Mouse (Mus musculus) MEL (cell line): Measurements from ENCODE around the gene Prim2. TPM values are rescaled to one million over a fixed set of nuclear protein-coding genes. Genes with fewer than 3 reads are reported as not detected.

ENCODE experiments used
- DNase-seq: peaks from one replicate; pipeline ENCODE4 v3.0.0; 2011; ENCODE audit warnings: low read depth, low spot score
- H3K27ac ChIP-seq: 2 replicates; pipeline ENCODE4 v1.5.1; 2012; ENCODE audit warnings: low read depth, mild to moderate bottlenecking, control low read depth, low read length, moderate library complexity; ENCODE audit not compliant: control insufficient read depth
- H3K27me3 ChIP-seq, 2 experiments: fragments of 150-350 bp in 1 of 2; sonication (generic) in 1 of 2; 2 replicates each; pipeline ENCODE4 v1.6.1; 2012; ENCODE audit warnings: low read length in 2 of 2, mild to moderate bottlenecking in 2 of 2, improper control_type of control experiment in 1 of 2, moderate library complexity in 1 of 2; ENCODE audit not compliant: insufficient read depth in 2 of 2, control insufficient read depth in 1 of 2
- H3K36me3 ChIP-seq, 2 experiments: 2 replicates each; pipeline ENCODE4 v1.6.1; 2012 to 2014; ENCODE audit warnings: low read length in 2 of 2, improper control_type of control experiment in 1 of 2, inconsistent platforms in 1 of 2, mild to moderate bottlenecking in 1 of 2; ENCODE audit not compliant: insufficient read depth in 2 of 2, control insufficient read depth in 1 of 2
- H3K4me1 ChIP-seq, 2 experiments: fragments of 150-350 bp in 1 of 2; sonication (generic) in 1 of 2; 2 replicates each; pipeline ENCODE4 v1.6.1; 2012; ENCODE audit warnings: low read length in 2 of 2, improper control_type of control experiment in 1 of 2, mild to moderate bottlenecking in 1 of 2; ENCODE audit not compliant: insufficient read depth in 2 of 2, control insufficient read depth in 1 of 2
- H3K4me3 ChIP-seq, 2 experiments: fragments of 150-350 bp in 1 of 2; sonication (generic) in 1 of 2; 2 replicates each; pipeline ENCODE4 v1.5.1; 2012; ENCODE audit warnings: low read depth in 2 of 2, low read length in 2 of 2, mild to moderate bottlenecking in 2 of 2, moderate library complexity in 2 of 2, control low read depth in 1 of 2, improper control_type of control experiment in 1 of 2; ENCODE audit not compliant: control insufficient read depth in 1 of 2, insufficient read depth in 1 of 2
- H3K79me2 ChIP-seq: 2 replicates; pipeline ENCODE4 v1.6.1; 2012; ENCODE audit warnings: mild to moderate bottlenecking, low read length, moderate library complexity; ENCODE audit not compliant: control insufficient read depth, poor library complexity, insufficient read depth
- H3K9ac ChIP-seq: 2 replicates; pipeline ENCODE4 v1.6.1; 2012; ENCODE audit warnings: low read depth, mild to moderate bottlenecking, control low read depth, low read length, moderate library complexity; ENCODE audit not compliant: control insufficient read depth, poor library complexity, severe bottlenecking
- H3K9me3 ChIP-seq: fragments of 150-350 bp; sonication (generic); replicated peaks from 2 replicates; pipeline ENCODE4 v1.6.1; 2012; ENCODE audit warnings: mild to moderate bottlenecking, low read length, improper control_type of control experiment, moderate library complexity; ENCODE audit not compliant: insufficient read depth
- CHD1 ChIP-seq: IDR thresholded peaks from 2 replicates; pipeline ENCODE4 v1.6.1; 2012; ENCODE audit warnings: low read depth, mild to moderate bottlenecking, inconsistent platforms, low read length, improper control_type of control experiment
- CTCF ChIP-seq, 3 experiments: IDR thresholded peaks in 2 of 3; conservative IDR thresholded peaks in 1 of 3; 2 replicates each; pipeline ENCODE4 v1.5.1; 2011 to 2012; ENCODE audit warnings: low read length in 3 of 3, low read depth in 2 of 3, mild to moderate bottlenecking in 2 of 3, improper control_type of control experiment in 1 of 3, inconsistent platforms in 1 of 3, mixed read lengths in 1 of 3, moderate library complexity in 1 of 3; ENCODE audit not compliant: control insufficient read depth in 1 of 3, insufficient read depth in 1 of 3, poor library complexity in 1 of 3, severe bottlenecking in 1 of 3
- ELF1 ChIP-seq: IDR thresholded peaks from 2 replicates; pipeline ENCODE4 v1.6.1; 2014; ENCODE audit warnings: low read depth, mild to moderate bottlenecking, inconsistent platforms, low read length, improper control_type of control experiment, moderate library complexity
- EP300 ChIP-seq, 2 experiments: IDR thresholded peaks; 2 replicates each; pipeline ENCODE4 v1.6.1; 2011; ENCODE audit warnings: improper control_type of control experiment in 2 of 2, low read length in 2 of 2, low read depth in 1 of 2, mild to moderate bottlenecking in 1 of 2
- ETS1 ChIP-seq: IDR thresholded peaks from 2 replicates; pipeline ENCODE4 v1.6.1; 2012; ENCODE audit warnings: low read depth, mild to moderate bottlenecking, inconsistent platforms, low read length, improper control_type of control experiment, moderate library complexity
- GABPA ChIP-seq: IDR thresholded peaks from 2 replicates; pipeline ENCODE4 v1.6.1; 2012; ENCODE audit warnings: low read depth, mild to moderate bottlenecking, inconsistent platforms, low read length, improper control_type of control experiment, moderate library complexity
- MAFK ChIP-seq: IDR thresholded peaks from 2 replicates; pipeline ENCODE4 v1.6.1; 2011; ENCODE audit warnings: low read depth, mild to moderate bottlenecking, low read length, improper control_type of control experiment, borderline replicate concordance
- MAX ChIP-seq: IDR thresholded peaks from 2 replicates; pipeline ENCODE4 v1.6.1; 2011; ENCODE audit warnings: low read length, improper control_type of control experiment
- MAZ ChIP-seq: IDR thresholded peaks from 2 replicates; pipeline ENCODE4 v1.6.1; 2012; ENCODE audit warnings: low read depth, mild to moderate bottlenecking, inconsistent platforms, low read length, improper control_type of control experiment
- MXI1 ChIP-seq: IDR thresholded peaks from 2 replicates; pipeline ENCODE4 v1.6.1; 2011; ENCODE audit warnings: mild to moderate bottlenecking, low read depth, low read length, improper control_type of control experiment
- MYB ChIP-seq: IDR thresholded peaks from 2 replicates; pipeline ENCODE4 v1.6.1; 2011; ENCODE audit warnings: mild to moderate bottlenecking, low read depth, low read length, improper control_type of control experiment
- MYC ChIP-seq: IDR thresholded peaks from 2 replicates; pipeline ENCODE4 v1.6.1; 2011; ENCODE audit warnings: low read depth, mild to moderate bottlenecking, low read length, improper control_type of control experiment, moderate library complexity
- NRF1 ChIP-seq: IDR thresholded peaks from 2 replicates; pipeline ENCODE4 v1.6.1; 2014; ENCODE audit warnings: low read depth, mild to moderate bottlenecking, inconsistent platforms, low read length, improper control_type of control experiment, moderate library complexity; ENCODE audit not compliant: poor library complexity, insufficient read depth, severe bottlenecking
- POLR2A ChIP-seq, 2 experiments: IDR thresholded peaks; 2 replicates each; pipeline ENCODE4 v1.6.1; 2011 to 2012; ENCODE audit warnings: low read length in 2 of 2, mild to moderate bottlenecking in 2 of 2, control low read depth in 1 of 2, improper control_type of control experiment in 1 of 2, low read depth in 1 of 2, moderate library complexity in 1 of 2; ENCODE audit not compliant: control insufficient read depth in 1 of 2, insufficient read depth in 1 of 2, poor library complexity in 1 of 2
- RAD21 ChIP-seq: IDR thresholded peaks from 2 replicates; pipeline ENCODE4 v1.6.1; 2011; ENCODE audit warnings: mild to moderate bottlenecking, low read depth, low read length, improper control_type of control experiment
- SIN3A ChIP-seq: IDR thresholded peaks from 2 replicates; pipeline ENCODE4 v1.6.1; 2012; ENCODE audit warnings: low read length, improper control_type of control experiment, inconsistent platforms
- TAL1 ChIP-seq: IDR thresholded peaks from 2 replicates; pipeline ENCODE4 v1.6.1; 2012; ENCODE audit warnings: mild to moderate bottlenecking, inconsistent platforms, low read length, moderate library complexity, mixed read lengths
- TBP ChIP-seq: IDR thresholded peaks from 2 replicates; pipeline ENCODE4 v1.8.0; 2011; ENCODE audit warnings: low read depth, low read length, improper control_type of control experiment
- UBTF ChIP-seq: IDR thresholded peaks from 2 replicates; pipeline ENCODE4 v1.6.1; 2012; ENCODE audit warnings: low read depth, mild to moderate bottlenecking, inconsistent platforms, low read length, improper control_type of control experiment, moderate library complexity, borderline replicate concordance; ENCODE audit not compliant: insufficient read depth
- USF2 ChIP-seq, 2 experiments: IDR thresholded peaks; 2 replicates each; pipeline ENCODE4 v1.6.1; 2011 to 2012; ENCODE audit warnings: improper control_type of control experiment in 2 of 2, low read length in 2 of 2, borderline replicate concordance in 1 of 2, inconsistent platforms in 1 of 2, low read depth in 1 of 2, mild to moderate bottlenecking in 1 of 2; ENCODE audit not compliant: insufficient read depth in 1 of 2
- ZC3H11A ChIP-seq: IDR thresholded peaks from 2 replicates; pipeline ENCODE4 v1.6.1; 2012; ENCODE audit warnings: low read depth, mild to moderate bottlenecking, inconsistent platforms, low read length, improper control_type of control experiment
- polyA plus RNA-seq, 2 experiments: library from polyadenylated mRNA; stranded (reverse) in 1 of 2; unstranded in 1 of 2; fragments of >175 nt in 1 of 2; fragments of >200 nt in 1 of 2; gene quantifications; 2 replicates each; pipeline versions ENCODE4 v1.2.1 to v1.2.4; 2012; ENCODE audit warnings: low replicate concordance in 2 of 2, low read depth in 1 of 2; ENCODE audit not compliant: insufficient read length in 2 of 2, insufficient read depth in 1 of 2, missing spikeins in 1 of 2
- total RNA-seq: library from RNA; depleted of rRNA; stranded (reverse); fragments of 300-350 nt; gene quantifications from 2 replicates; pipeline ENCODE4 v1.2.3, GENCODE M21; 2012

Gene Prim2
- total and polyA plus RNA-seq, 3 experiments: 36.1 to 48.9 TPM; not detected in 1

DNA sequence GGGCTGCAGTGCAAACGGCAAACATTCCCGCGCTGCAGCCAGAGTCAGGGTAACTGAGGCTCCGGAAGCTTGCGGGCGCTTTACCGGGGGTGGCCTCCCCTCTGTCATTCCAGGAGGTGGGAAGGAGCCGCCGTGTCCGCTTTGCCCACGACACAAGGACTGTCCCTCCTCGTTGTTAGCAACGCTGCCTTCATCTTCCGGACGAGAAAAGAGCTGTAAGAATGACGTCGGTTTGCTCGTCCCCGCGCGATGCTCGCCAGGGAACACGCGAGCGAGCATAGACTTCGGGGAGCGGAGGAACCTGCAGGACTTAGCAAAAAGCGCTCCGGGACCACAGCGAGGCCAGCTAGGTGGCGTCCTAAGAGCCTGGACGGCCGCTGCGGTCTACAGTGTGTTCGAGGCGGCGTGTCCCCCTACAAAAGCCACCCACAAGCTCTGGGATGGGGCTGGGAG, 595 bp upstream of the Prim2 start:
- peaks cover 0 to 7% of the 10 kb centered on the region in 2 experiments; a peak in 1 of 4 replicates for H3K4me1 ChIP-seq
- peak overlapping the region; percentile 70 to 78 for H3K4me3 ChIP-seq
- TF ChIP-seq NRF1 (no peak), MYC (0 out of 2 replicates have a peak, but pooled peaks have one; percentile 19), ETS1 (peak; percentile 46; the same call in 1 of the 2 replicates), ELF1 (0 out of 2 replicates have a peak, but pooled peaks have one; percentile 25), CHD1 (peak; percentile 65; the same call in 1 of the 2 replicates), MAX (peak; percentile 66), SIN3A (peak; percentile 46; the same call in 1 of the 2 replicates), GABPA (no peak), MAZ (peak; percentile 68; the same call in 1 of the 2 replicates), CTCF (IDR thresholded peaks at IDR 0.05 in 2 of 3, conservative IDR thresholded peaks at IDR 0.05 in 1 of 3; ENCODE audit: control insufficient read depth in 1 of 3, insufficient read depth in 1 of 3, low read depth in 2 of 3, low read length in 3 of 3, poor library complexity in 1 of 3, severe bottlenecking in 1 of 3) (peak in 2 of 3 experiments; percentile 34 to 36; a peak in 3 of 6 replicates), UBTF (0 out of 2 replicates have a peak, but pooled peaks have one; percentile 63), POLR2A (IDR thresholded peaks at IDR 0.05; ENCODE audit: control insufficient read depth in 1 of 2, insufficient read depth in 1 of 2, low read depth in 1 of 2, low read length in 2 of 2, poor library complexity in 1 of 2) (peak in 1 of 2 experiments; percentile 2; a peak in 1 of 4 replicates), TBP (no peak), MXI1 (peak; percentile 55), RAD21 (no peak), MYB (no peak), EP300 (IDR thresholded peaks at IDR 0.05; ENCODE audit: low read depth in 1 of 2, low read length in 2 of 2) (no peak), ZC3H11A (no peak), TAL1 (no peak)
- DNase-seq: peak; percentile 89
- H3K36me3 ChIP-seq: peaks cover 1 to 11% of the 10 kb centered on the region in 2 experiments
- H3K9ac ChIP-seq: peak overlapping the region; percentile 81
- no peaks in the 10 kb centered on the region for H3K9me3 ChIP-seq
- H3K27me3 ChIP-seq: no peaks in the 10 kb centered on the region; a peak in 1 of 4 replicates
- H3K79me2 ChIP-seq: peaks cover 8% of the 10 kb centered on the region
- peak overlapping the region; percentile 88 for H3K27ac ChIP-seq

DNA sequence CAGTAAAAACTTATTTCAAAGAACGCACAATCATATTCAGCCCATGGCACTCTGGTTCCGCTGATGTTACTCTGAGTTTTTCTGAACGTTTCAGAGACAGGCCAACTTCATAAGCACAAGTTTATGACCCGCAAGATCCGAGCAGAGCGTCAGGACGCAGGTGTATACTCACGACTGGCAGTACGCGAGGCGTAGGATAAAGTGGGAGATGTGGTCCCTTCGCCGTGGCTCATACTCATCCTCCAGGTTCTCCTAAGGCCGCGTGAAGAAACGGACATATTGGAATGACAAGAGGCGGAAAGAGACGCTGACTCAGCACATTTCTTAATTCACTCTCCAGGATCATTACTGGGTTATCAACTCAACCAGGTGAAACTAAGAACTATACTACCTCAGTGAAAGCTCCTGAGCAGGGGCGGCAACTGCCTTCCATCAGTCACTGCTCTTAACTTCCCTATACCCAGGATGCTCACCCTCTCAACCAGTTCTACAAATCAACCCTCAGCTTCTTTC, 5.9 kb downstream of the Prim2 start:
- Histone ChIP-seq H3K4me1 (peaks cover 0 to 5% of the 10 kb centered on the region in 2 experiments; a peak in 1 of 4 replicates), H3K4me3 (no peak overlapping the region), H3K79me2 (peaks cover 2% of the 10 kb centered on the region; the same call in 1 of the 2 replicates), H3K27me3 (no peaks in the 10 kb centered on the region), H3K27ac (no peak overlapping the region), H3K9ac (no peak overlapping the region), H3K9me3 (no peaks in the 10 kb centered on the region), H3K36me3 (peaks cover 7 to 19% of the 10 kb centered on the region in 2 experiments)
- DNase-seq: no peak
- peak; percentile 95 for TF ChIP-seq MAFK
- TF ChIP-seq USF2 (IDR thresholded peaks at IDR 0.05; ENCODE audit: borderline replicate concordance in 1 of 2, insufficient read depth in 1 of 2, low read depth in 1 of 2, low read length in 2 of 2): no peak
